Mouse (Mus musculus) CH12.LX (cell line): Measurements from ENCODE around the gene Ccdc62. TPM values are rescaled to one million over a fixed set of nuclear protein-coding genes. Genes with fewer than 3 reads are reported as not detected.

ENCODE experiments used
- DNase-seq: peaks from one replicate; pipeline ENCODE4 v3.0.0-alpha.2; 2013; ENCODE audit errors: extremely low read depth
- H3K27ac ChIP-seq: 2 replicates; pipeline ENCODE4 v1.5.1; 2012; ENCODE audit warnings: low read depth, mild to moderate bottlenecking, control low read depth, moderate library complexity; ENCODE audit not compliant: insufficient read depth
- H3K27me3 ChIP-seq: replicated peaks from 2 replicates; pipeline ENCODE3; 2012; ENCODE audit warnings: inconsistent platforms
- H3K36me3 ChIP-seq, 2 experiments: replicated peaks in 1 of 2; 2 replicates each; pipeline versions ENCODE3 to v1.6.1; 2012; ENCODE audit warnings: inconsistent platforms in 1 of 2, low read length in 1 of 2, mild to moderate bottlenecking in 1 of 2, mixed read lengths in 1 of 2, moderate library complexity in 1 of 2; ENCODE audit not compliant: control insufficient read depth in 1 of 2, insufficient read depth in 1 of 2
- H3K4me1 ChIP-seq, 2 experiments: 2 replicates each; pipeline ENCODE4 v1.6.1; 2012; ENCODE audit warnings: inconsistent platforms in 1 of 2, moderate library complexity in 1 of 2; ENCODE audit not compliant: insufficient read depth in 2 of 2, control insufficient read depth in 1 of 2
- H3K4me2 ChIP-seq: 2 replicates; pipeline ENCODE4 v1.6.1; 2012; ENCODE audit warnings: low read depth, mild to moderate bottlenecking, control low read depth; ENCODE audit not compliant: poor library complexity, insufficient read depth, severe bottlenecking
- H3K4me3 ChIP-seq, 3 experiments: fragments of 150-350 bp in 1 of 3; sonication (generic) in 1 of 3; replicated peaks in 1 of 3; 2 replicates each; pipeline versions ENCODE3 to v1.5.1; 2011 to 2012; ENCODE audit warnings: low read depth in 2 of 3, low read length in 2 of 3, mild to moderate bottlenecking in 2 of 3, moderate library complexity in 2 of 3, control low read depth in 1 of 3, improper control_type of control experiment in 1 of 3, inconsistent platforms in 1 of 3, mixed read lengths in 1 of 3; ENCODE audit not compliant: poor library complexity in 1 of 3
- H3K79me2 ChIP-seq: replicated peaks from 2 replicates; pipeline ENCODE4 v1.6.1; 2012; ENCODE audit warnings: mild to moderate bottlenecking, moderate library complexity; ENCODE audit not compliant: control insufficient read depth, poor library complexity, insufficient read depth, severe bottlenecking; ENCODE audit errors: extremely low read depth
- H3K9ac ChIP-seq: 2 replicates; pipeline ENCODE4 v1.6.1; 2012; ENCODE audit warnings: low read depth, mild to moderate bottlenecking, control low read depth, moderate library complexity; ENCODE audit not compliant: insufficient read depth
- H3K9me3 ChIP-seq: replicated peaks from 2 replicates; pipeline ENCODE3; 2012; ENCODE audit warnings: low read length, inconsistent platforms, mixed read lengths
- BHLHE40 ChIP-seq: IDR thresholded peaks from 2 replicates; pipeline ENCODE4 v1.6.1; 2011; ENCODE audit warnings: mild to moderate bottlenecking, low read depth, low read length, improper control_type of control experiment
- CHD2 ChIP-seq: IDR thresholded peaks from 2 replicates; pipeline ENCODE4 v1.6.1; 2011; ENCODE audit warnings: low read length, improper control_type of control experiment
- EP300 ChIP-seq: IDR thresholded peaks from 2 replicates; pipeline ENCODE4 v1.6.1; 2011; ENCODE audit warnings: low read length, improper control_type of control experiment
- ETS1 ChIP-seq: conservative IDR thresholded peaks from 2 replicates; pipeline ENCODE4 v1.6.1; 2012; ENCODE audit warnings: low read depth, mild to moderate bottlenecking, inconsistent platforms, low read length, improper control_type of control experiment, moderate library complexity
- IRF4 ChIP-seq: IDR thresholded peaks from 2 replicates; pipeline ENCODE4 v1.6.1; 2014; ENCODE audit warnings: low read depth, mild to moderate bottlenecking, inconsistent platforms, low read length, improper control_type of control experiment
- MAFK ChIP-seq: IDR thresholded peaks from 2 replicates; pipeline ENCODE4 v1.6.1; 2011; ENCODE audit warnings: low read length, improper control_type of control experiment; ENCODE audit not compliant: insufficient replicate concordance
- MAX ChIP-seq: IDR thresholded peaks from 2 replicates; pipeline ENCODE4 v1.6.1; 2011; ENCODE audit warnings: low read length, improper control_type of control experiment
- MEF2A ChIP-seq: IDR thresholded peaks from 2 replicates; pipeline ENCODE4 v1.6.1; 2014; ENCODE audit warnings: low read depth, mild to moderate bottlenecking, inconsistent platforms, low read length, improper control_type of control experiment, borderline replicate concordance
- MXI1 ChIP-seq: IDR thresholded peaks from 2 replicates; pipeline ENCODE4 v1.6.1; 2011; ENCODE audit warnings: mild to moderate bottlenecking, low read depth, low read length, improper control_type of control experiment
- MYC ChIP-seq: IDR thresholded peaks from 2 replicates; pipeline ENCODE4 v1.6.1; 2011; ENCODE audit warnings: low read depth, mild to moderate bottlenecking, improper control_type of control experiment, low read length
- POLR2A ChIP-seq: IDR thresholded peaks from 2 replicates; pipeline ENCODE4 v1.6.1; 2011; ENCODE audit warnings: low read depth, mild to moderate bottlenecking, improper control_type of control experiment, low read length
- TCF12 ChIP-seq: IDR thresholded peaks from 2 replicates; pipeline ENCODE4 v1.6.1; 2014; ENCODE audit warnings: low read depth, mild to moderate bottlenecking, inconsistent platforms, low read length, improper control_type of control experiment
- UBTF ChIP-seq: IDR thresholded peaks from 2 replicates; pipeline ENCODE4 v1.6.1; 2012; ENCODE audit warnings: low read depth, mild to moderate bottlenecking, inconsistent platforms, low read length, improper control_type of control experiment, moderate library complexity
- ZNF384 ChIP-seq: IDR thresholded peaks from 2 replicates; pipeline ENCODE4 v1.6.1; 2012; ENCODE audit warnings: low read depth, low read length, improper control_type of control experiment, inconsistent platforms
- dilution Hi-C: fragments of 300-500 bp; cut with MboI; formaldehyde crosslinking; loops from 2 replicates; pipeline ENCODE4 v1.14.3; 2020; ENCODE audit warnings: low sequenced_read_pairs; ENCODE audit not compliant: extremely low pct_unique_long_range_greater_than_20kb, extremely low pct_ligation_motif_present
- in situ Hi-C: fragments of 300-500 bp; cut with MboI; formaldehyde crosslinking; loops from 3 replicates; pipeline ENCODE4 v1.14.3; 2019; ENCODE audit warnings: low sequenced_read_pairs, low pct_ligation_motif_present, low pct_unique_long_range_greater_than_20kb, mixed read lengths
- polyA plus RNA-seq: library from polyadenylated mRNA; unstranded; fragments of >175 nt; gene quantifications from 2 replicates; pipeline ENCODE4 v1.2.1, GENCODE M21; 2012; ENCODE audit warnings: low read depth; ENCODE audit not compliant: insufficient read length
- total RNA-seq, 2 experiments: library from RNA; depleted of rRNA; stranded (reverse); fragments of 300-350 nt in 1 of 2; fragments of >200 nt in 1 of 2; gene quantifications; 2 replicates each; pipeline ENCODE4 v1.2.3; 2012 to 2014

Ccdc62 gene
- total and polyA plus RNA-seq, 3 experiments: 1.6 to 5.3 (median 2.0) TPM

DNA sequence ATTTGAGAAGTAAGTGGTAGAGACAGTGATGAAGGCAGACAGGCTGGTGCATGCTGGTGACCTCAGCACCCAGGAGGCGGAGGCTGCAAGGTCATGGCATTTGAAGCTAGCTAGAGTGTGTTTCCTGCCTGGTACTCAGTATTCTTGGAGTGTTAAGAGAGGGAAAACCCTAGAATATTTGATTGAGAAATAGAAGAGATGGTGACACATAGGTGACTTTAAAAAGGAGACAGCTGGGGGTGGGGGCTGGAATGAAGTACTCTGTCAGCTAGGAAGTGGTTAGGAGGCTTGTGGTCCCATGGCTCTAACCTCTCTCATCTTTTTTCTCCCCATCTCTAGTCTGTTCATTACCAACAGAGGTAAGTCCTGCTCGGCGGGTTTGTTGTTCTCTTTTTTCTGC, 15.6 kb upstream of the Ccdc62 start:
- H3K27ac ChIP-seq: peak overlapping the region; percentile 18; the same call in 1 of the 2 replicates
- dilution Hi-C loops: no loop called here
- DNase-seq: peak; percentile 70

DNA sequence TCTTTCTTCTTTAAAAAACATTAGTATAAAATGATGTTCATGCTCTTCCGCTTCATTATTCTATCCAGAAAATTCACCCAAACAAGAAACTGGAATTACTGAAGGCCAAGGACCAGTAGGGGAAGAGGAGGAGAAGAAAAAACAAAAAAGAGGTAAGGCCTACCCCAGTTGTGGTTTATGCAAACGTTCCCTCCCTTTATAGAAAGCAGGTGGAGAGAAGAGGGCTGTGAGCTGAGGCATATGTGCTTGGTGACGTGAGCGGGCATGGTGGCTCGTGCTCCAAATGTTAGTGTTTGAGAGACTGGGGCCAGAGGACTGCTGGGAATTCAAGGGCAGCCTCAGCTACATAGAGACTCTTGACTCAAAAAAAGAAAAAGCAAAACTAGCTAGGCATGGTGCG, 8.4 kb upstream of the Ccdc62 start:
- H3K79me2 ChIP-seq: peaks cover 33% of the 10 kb centered on the region
- H3K9ac ChIP-seq: no peak overlapping the region
- H3K4me3 ChIP-seq: no peak overlapping the region
- H3K4me2 ChIP-seq: peak overlapping the region; percentile 46
- no peaks in the 10 kb centered on the region for H3K9me3 ChIP-seq
- DNase-seq: peak; percentile 80
- peaks cover 77 to 86% of the 10 kb centered on the region in 2 experiments for H3K36me3 ChIP-seq
- H3K27ac ChIP-seq: peak overlapping the region; percentile 76
- peaks cover 18 to 60% of the 10 kb centered on the region in 2 experiments for H3K4me1 ChIP-seq
- dilution Hi-C loops (no loop called here), in situ Hi-C loops (loop anchor here (25.0 kb wide), 1 partner anchor 285 kb away; no protein-coding TSS in a partner anchor)
- no peaks in the 10 kb centered on the region for H3K27me3 ChIP-seq
- TF ChIP-seq BHLHE40 (peak; percentile 88), MAX (peak; percentile 44; the same call in 1 of the 2 replicates), MXI1 (peak; percentile 74), CHD2 (no peak), UBTF (no peak), MYC (peak; percentile 64; the same call in 1 of the 2 replicates), TCF12 (peak; percentile 65), MAFK (no peak), ETS1 (peak; percentile 78), POLR2A (0 out of 2 replicates have a peak, but pooled peaks have one; percentile 28), MEF2A (peak; percentile 87), IRF4 (peak; percentile 16; the same call in 1 of the 2 replicates), ZNF384 (peak; percentile 78)

More for the DNA sequence above, 15.6 kb upstream of the Ccdc62 start:
- Histone ChIP-seq H3K4me3 (no peak overlapping the region), H3K9ac (no peak overlapping the region), H3K4me2 (no peak overlapping the region), H3K27me3 (no peaks in the 10 kb centered on the region)
- peak; percentile 29; the same call in 1 of the 2 replicates for TF ChIP-seq EP300
- peak; percentile 64 for TF ChIP-seq ETS1
- TF ChIP-seq CHD2: no peak; the same call in 1 of the 2 replicates
- no peak for TF ChIP-seq MXI1
- TF ChIP-seq, all 38 proteins: peak for 2
- H3K36me3 ChIP-seq: peaks cover 60 to 83% of the 10 kb centered on the region in 2 experiments
- H3K79me2 ChIP-seq: peaks cover 52% of the 10 kb centered on the region
- in situ Hi-C loops: loop anchor here (5.0 to 25.0 kb wide), 2 partner anchors 53 to 278 kb away; no protein-coding TSS in a partner anchor
- H3K4me1 ChIP-seq: peaks cover 15 to 80% of the 10 kb centered on the region in 2 experiments
- H3K9me3 ChIP-seq: no peaks in the 10 kb centered on the region
